Mouse (Mus musculus): ENCODE results near the gene Gm42674.

Gm42674 gene

DNA sequence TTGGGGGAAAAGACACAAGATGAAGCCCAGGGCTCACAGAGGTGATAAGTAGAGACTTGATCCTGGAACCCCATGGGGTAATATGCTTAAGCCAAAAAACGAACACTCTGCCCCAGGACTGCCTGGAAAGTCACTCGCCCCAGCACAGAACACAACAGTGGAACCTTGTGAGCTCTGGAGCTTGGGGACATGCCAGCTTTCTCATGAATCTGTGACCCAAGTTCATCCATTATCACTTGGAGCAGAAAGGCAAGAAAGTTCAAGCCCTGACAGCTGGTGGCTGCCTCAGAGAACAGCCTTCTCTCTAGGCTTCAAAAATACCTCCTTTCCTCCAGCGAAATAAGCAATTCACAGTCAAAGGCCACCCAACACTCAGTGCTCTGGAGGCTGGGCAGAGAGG, 2.3 kb upstream of the Gm42674 start:
- no peak for DNase-seq

DNA sequence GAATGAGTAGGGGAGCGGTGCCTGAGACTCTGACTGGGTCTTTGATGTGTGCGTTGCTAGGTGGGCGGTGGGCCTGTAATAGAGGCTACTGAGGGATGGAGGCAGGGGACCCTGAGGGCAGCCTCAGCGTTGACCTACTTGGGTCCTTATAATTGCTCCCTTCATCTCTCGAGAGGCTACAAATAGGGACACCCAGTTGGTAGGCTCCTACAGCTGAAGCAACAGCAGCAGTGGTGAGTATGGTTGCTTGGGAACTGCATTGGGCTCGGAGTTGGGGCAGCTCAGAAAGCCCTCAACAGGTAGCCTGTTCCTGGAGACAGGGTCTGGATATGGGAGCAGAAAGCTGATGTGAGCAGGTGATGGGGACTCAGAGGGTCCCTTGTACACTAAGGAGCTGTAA, 1.7 kb upstream of the Gm42674 start:
- DNase-seq: no peak

DNA sequence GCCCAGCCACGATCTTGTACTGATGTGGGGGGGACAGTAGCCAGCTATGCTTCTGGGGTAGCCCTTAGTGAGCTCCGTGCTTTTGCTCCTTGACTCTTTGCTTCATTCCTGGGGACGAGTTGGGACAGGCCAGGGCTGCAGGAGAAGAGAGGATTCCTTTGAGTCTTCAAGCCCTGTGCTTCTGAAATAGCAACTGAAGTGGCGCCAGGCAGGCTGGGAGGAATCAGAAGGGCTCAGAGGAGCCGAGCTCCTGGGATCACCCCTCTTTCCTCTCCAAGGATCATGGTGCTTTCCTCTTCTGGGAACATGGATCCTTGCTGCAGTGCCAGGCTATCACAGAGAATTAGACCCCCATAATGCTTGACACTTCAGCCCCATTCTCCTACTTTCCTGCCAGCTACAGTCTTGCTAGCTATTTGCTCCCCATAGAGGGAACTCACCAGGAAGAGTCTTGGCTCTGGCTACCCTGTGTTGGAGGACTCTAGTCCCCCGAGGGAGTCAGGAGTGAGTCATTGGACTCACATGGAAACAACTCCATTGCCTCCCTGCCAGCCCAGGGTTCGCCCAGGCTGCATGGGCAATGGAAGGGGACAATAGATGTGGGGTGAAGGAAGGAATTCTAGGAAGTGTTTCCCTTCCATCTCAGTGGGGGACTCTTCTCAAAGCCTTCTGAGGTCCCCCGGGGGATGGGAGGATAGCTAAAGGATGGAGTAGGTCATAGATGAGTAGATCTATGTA, 1.1 kb upstream of the Gm42674 start:
- no peak for DNase-seq

DNA sequence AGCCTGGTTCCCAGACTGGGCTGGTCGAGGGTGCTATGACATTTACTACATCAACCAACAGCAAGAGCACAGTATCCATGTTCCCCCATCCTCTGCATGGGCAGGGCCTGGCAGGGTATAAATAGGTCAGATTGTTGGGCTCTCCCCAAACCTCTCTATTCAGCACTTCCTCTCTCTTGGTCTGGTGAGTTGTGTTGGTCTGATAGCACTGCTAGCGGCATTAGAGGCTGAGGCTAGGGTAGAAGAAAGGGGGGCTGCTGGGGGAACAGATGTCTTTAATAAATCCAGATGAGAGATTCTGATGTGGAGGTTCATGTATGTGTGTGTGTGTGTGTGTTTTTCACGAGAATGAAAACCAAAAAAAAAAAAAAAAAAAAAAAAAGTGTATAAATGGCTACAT, 1.9 kb downstream of the Gm42674 start, which contains the start of gene S100a4:
TSS of gene S100a4 (plus strand) at position 149 of the 400 bp plus-strand sequence.
- peak; percentile 32 for DNase-seq

DNA sequence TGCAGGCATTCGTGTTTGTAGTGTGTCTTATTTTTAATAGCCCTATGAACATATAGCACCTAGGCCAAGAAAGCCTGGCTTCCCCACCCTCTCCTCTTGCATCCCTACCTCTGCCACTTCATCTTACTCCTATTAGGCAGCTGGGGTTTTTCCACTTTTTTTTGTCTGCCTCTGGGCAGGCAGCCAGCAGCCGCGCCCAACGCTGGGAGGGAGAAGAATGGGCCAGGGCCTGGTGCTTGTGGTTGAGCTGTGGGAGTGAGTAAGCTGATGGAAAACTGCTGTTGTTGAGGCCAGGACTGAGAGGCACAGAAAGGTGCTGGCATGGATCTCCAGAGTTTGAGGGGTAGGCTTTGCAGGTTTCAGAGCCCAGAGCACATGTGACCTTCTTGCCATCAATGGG, 2.7 kb downstream of the Gm42674 start:
- peak; percentile 64 for DNase-seq

DNA sequence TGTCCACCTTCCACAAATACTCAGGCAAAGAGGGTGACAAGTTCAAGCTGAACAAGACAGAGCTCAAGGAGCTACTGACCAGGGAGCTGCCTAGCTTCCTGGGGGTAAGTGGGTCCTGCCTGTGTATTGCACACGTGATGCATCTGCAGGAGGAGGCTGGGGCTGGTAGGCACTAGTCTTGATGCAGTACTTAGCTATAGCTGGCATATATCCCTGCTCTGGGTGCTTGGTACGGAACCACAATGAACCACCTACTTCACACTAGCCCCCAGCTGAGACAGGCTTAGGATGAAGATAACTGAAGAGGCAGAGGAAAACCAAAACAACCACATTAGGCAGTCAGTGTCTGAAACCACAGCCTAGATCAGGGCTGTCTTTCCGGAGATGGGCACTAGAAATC, 3.3 kb downstream of the Gm42674 start:
- no peak for DNase-seq

DNA sequence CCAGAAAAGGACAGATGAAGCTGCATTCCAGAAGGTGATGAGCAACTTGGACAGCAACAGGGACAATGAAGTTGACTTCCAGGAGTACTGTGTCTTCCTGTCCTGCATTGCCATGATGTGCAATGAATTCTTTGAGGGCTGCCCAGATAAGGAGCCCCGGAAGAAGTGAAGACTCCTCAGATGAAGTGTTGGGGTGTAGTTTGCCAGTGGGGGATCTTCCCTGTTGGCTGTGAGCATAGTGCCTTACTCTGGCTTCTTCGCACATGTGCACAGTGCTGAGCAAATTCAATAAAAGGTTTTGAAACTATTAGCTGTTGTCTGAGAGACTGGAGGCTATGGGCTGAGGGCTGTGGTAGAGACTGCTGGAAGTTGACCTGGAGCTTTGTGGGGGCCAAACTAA, 4.0 kb downstream of the Gm42674 start:
- no peak for DNase-seq

DNA sequence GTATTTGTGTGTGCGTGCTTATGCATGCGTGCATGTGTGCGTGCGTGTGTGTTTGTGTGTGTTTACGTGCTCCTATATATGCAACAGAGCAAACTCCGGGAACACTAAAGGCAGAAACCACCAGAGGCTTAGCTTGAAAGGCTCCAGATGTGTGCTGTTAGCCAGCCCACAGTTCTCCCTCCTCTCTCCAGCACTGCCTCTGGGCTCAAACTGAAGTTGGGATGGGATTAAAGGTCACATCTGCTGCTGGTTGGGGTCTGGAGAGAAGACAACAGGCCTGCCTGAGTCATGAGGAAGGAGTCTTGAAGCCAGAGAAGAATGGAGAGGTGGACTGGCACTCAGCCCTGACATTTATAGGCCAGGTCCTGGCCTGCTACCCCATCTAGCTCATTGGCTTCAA, 4.5 kb downstream of the Gm42674 start:
- DNase-seq: no peak

DNA sequence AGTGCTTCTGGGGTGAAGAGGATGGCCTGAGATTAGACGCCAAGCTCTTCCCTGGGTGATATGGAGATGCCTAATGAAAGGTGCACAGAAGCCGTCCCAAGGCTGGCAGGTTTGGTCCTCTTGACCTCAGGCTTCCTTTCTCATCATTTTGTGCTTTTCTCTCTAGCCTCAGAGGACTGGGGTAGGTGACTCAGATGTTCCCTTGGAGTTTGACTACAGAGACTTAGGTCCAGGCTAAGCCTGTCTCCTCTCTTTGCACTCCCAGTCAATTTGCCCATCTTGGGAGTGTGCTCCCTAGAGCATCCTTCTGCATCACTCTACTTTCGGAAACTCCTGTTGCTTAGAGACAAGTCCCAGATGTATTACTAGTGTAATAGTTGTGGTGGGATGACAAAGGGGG, 5.7 kb downstream of the Gm42674 start:
- DNase-seq: no peak

DNA sequence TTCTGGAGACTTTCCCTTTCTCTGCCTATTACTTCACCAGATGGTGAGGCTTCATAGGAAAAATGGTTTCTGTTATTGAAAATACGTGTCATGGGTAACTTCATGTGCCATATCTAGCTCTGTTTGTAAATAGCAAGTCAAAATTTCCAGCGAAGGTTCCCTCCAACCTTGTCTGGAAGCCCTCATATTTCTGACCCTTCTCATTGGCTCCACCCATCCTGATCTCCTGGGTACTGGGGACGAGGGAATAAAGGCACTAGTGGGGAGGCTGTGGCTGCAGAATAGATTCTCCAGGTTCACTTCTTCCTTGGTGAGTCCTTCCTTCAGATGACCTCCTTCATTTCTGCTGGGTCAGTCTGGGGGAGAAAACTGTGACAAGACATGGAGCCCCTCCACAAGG, 6.5 kb downstream of the Gm42674 start, which contains the start of gene S100a5:
TSS of gene S100a5 (plus strand) at position 301 of the 400 bp plus-strand sequence.
- DNase-seq: no peak

DNA sequence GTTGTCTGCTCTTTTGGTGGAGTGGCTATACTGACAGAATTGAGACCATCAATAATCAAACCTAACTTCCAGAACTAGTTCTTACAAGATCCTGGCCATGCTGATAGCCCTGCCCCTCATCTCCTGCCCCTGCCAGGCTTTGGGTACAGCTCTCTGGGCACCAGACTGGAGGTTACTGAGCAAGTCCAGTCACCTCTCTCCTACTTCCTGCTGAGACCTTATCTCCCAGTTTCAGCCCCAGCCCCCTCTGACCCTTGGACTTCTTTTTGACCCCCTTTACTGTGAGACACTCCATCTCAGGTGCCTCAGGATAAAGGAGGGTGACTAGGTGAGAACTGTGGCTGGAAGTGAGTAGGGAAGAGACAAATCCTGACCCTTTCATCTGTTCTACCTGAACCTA, 7.4 kb downstream of the Gm42674 start:
- DNase-seq: no peak

DNA sequence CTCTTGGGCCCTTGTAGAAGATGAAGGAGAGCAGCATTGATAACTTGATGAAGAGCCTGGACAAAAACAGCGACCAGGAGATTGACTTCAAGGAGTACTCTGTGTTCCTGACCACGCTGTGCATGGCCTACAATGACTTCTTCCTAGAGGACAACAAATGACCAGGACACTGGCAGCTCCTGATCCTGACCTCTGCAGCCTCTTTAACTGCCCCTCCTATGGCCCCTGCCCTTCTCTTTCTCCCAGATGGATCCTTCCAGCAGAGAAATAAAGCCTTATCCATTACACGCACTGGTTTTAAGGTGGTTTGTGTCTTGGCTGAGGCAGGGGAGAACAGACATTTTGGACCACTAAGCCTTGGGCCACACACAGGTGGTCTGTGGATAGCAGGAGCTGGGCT, 9.8 kb downstream of the Gm42674 start:
- no peak for DNase-seq

DNA sequence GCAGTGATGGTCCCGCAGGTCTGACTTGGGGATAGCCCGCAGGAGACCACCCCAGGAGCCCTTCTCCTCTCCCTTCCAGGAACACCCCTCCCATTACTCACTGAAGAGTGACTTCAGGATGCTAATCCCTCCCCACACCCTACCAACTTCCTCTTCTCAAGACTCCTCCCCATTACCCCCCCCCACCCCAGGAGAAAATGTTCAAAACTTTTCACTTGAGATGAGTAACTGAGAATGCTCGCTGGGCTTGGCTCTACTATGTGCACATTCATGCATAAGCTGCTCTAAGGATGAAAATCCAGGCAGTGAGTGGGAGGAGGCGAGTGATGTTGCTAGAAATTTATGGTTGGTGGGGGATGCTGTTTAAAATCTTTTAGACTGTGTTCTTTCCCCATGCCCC, 10.4 kb downstream of the Gm42674 start:
- no peak for DNase-seq

DNA sequence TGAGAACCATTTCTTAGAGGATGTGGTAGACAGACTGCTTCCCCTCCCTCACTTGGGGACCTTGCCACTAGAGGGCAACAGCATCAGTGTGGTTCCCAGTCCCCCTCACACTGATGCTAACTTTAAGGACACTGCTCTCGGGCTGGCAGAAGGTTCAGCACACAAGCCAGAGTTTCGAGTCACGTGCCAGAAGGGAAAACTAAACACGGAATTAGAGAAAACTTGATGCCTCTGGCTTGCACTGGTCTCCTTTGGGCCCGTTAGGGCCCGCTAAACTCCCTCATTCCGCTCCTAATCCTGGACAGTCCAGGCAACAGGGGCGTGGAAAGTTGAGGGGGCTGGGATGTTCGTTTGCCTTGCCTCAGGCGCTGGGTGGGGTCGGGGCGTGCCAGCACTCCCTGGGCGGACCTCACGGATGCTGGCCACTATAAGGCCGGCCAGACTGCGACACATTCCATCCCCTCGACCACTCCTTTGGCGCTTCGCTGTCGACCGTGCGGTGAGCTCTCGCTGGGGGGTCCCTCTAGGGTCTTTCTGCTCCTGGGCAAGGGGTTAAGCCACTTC, 11.1 kb downstream of the Gm42674 start, which contains the start of gene S100a6:
TSS of gene S100a6 (plus strand) at position 155 of the 564 bp plus-strand sequence.
- peak; percentile 61 for DNase-seq

DNA sequence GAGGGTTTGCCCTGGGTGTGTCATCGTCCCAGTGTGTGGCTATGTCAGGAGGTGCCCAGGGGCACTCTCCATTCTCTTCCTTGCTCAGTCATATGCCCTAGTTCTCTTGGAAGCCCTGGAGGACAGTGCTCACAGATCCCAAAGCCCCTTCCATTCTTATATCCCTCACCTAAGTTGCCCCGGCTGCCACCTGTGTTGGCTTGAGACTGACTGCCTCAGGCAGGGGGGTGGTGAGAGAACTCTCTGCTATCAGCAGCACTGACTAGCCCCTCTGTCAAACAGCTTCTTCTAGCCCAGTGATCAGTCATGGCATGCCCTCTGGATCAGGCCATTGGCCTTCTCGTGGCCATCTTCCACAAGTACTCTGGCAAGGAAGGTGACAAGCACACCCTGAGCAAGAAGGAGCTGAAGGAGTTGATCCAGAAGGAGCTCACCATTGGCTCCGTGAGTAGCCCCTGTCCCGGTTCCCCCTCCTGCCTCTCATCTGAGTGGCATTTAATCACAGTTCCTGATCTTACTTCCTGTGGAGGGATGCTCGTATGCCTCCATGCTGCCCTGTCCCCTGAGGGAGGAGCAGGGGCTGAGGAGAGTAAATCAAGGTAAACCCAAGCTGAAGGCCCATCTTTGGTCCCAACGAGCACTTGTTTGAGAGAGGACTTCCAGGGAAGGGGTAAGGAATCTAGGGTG, 11.9 kb downstream of the Gm42674 start:
- DNase-seq: no peak

DNA sequence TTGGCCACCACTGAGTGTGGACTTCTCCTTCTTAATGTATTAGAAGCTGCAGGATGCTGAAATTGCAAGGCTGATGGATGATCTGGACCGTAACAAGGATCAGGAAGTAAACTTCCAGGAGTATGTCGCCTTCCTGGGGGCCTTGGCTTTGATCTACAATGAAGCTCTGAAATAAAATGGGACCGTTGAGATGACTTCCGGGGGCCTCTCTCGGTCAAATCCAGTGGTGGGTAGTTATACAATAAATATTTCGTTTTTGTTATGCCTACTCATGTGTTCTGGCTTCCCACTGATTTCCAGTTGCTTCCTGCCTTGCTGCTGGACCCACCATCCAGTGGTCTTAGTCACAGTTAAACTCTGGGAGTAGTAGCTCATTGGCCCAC, 12.4 kb downstream of the Gm42674 start:
- no peak for DNase-seq

DNA sequence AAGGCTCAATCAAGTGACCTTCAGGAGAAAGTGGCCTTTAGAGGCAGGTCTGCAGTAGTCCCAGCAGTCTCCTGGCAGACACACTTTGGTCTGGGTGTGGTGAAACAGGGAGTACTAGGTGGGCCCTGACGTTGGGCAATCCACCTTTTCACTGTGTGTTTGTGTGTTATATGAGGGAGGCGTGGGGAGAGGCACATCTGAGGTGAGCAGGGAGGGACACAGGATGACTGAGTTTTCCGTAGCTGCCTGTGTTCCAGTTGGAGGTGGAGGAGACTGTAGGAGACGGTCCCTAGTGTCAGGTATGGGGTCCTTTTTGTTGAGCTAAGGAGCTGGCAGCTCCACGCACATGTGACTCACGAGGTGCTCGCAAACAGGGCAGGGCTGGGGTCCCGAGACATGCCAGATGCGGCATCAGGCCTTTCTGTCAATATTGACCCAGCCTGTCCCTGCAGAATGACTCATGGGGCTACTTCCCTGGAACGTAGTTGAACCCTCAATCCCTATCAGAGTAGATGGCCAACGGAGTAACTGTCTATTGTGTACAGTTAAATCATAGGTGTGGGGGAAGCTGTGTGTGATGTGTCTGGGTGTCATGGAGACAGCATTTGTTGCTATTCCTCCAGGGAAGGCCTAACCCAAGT, 13.0 kb downstream of the Gm42674 start:
- no peak for DNase-seq

DNA sequence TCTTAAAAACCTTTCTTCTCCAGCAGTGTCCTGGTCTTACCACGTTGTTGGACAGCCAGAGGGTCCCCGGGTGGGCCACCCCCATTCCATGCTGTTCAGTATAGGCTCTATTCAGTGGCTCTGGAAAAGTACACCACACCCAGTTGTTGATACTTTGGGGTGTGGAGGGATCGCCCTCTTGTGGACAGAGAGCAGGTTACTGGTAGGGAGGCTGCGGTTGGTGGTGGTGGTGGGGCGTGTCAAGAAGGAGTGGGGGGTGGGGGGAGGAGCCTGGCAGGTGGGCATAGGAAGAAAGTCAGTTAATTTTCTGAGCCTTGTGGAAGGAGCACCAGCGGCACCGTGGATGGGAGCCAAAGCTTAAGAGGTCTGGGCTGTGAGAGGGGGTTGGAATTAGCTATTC, 13.7 kb downstream of the Gm42674 start:
- peak; percentile 75 for DNase-seq

DNA sequence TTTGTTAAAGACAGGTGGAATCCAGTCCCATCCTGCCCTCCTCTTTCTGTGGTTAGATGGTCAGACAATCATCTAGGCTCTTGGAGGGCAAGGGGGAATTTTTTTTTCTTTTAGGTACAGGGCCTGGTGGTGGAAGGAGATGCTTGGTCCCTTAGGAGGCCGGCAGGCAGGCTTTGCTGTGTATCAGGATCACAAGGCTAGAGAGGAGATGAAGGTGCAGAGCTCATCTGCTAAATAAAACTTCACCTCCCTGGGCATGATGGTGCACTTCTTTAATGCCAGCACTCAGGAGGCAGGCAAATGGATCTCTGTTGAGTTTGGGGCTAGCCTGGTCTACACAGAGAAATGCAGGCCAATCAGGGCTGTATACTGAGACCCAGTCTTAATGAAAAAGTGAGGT, 14.2 kb downstream of the Gm42674 start:
- DNase-seq: no peak

DNA sequence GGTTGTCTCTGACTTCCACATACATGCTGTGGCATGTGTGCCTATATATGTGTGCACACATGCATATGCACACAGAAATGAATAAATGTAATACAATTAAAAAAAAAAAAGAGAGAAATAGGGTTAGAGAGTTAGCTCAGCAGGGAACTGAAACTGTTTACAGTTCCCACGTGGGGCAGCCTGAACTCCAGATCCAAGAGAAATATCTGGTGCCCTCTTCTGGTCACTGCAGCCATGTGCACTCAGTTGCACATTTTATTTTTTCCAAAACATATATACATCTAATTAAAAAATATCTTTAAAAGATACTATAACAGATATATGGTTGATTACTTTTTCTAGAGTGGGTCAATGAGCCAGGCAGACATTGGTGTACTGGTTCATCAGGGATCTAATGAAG, 15.9 kb downstream of the Gm42674 start:
- no peak for DNase-seq

DNA sequence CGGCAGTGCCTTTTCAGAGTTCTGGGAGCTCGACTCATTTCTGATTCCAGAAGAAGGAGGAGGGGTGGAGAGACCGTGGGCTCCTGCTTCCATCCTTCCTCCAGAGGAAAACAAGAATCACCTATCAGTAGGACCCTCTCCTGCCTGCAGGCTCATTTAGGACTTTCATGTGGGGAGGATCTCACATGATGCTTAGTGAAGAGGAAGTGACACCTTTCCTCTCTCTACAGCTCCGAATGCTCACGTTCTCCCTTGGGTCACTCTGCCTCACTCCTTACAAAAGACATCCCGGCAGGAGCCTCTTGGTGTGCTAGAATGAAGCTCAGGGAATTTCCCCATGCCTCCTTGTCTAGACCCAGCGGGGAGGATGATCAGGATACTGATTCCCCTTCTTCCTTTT, 19.8 kb downstream of the Gm42674 start:
- no peak for DNase-seq

DNA sequence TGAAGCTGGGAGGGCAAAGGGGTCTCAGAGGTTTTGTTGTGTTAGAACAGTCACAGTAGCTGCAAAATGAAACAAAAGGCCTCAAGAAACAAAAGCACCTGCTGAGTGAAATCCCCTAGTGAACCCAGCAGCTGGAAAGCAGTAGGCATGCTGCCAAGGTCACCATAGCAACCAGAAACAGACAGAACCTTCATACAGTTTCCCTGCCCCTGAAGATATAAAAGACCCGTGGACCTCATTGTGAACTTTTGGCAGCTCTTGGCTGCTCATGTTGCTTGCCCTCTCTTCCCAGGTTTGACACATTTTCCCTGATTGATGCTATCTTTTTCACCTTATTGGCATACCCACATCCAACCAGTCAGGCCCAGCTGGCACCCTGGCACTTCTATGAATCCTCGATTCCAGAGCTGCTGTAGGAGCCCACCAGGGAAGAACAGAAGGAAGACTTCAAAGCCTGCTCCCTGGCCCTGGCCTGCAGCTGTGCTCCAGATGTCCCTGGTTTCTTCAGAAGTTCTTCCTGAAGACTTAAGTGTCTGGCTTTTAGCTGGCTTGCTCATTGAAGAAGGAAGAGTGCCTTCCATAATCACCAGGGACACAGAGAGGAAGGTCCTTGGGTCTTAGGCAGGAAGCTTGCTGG, 21.8 kb downstream of the Gm42674 start:
- DNase-seq: no peak

DNA sequence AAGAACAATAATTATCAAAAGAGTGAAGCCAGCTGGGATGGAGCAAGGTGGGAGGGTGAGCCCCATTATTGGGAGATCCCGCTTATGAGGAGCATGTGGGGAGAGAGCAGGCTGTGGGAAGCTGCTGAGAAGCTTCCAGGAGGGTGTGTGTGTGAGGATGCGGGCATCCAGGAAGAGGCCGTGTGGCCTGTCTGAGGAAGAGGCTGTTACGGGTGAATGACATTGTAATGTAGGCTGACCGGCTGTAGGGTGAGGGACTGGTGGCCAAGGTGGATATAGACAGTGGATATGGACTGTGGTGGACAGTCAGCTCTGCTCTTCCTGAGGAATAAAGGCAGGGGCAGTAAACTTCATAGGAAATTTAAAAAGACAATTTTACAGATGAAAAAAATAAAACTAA, 23.8 kb downstream of the Gm42674 start:
- no peak for DNase-seq
